Mouse (Mus musculus) bone marrow macrophage, adult 2 months (primary cell): ENCODE data around the gene Atp6v1e2. TPM values are rescaled to one million over a fixed set of nuclear protein-coding genes. Genes with fewer than 3 reads are reported as not detected.

Experiments
- H3K27ac ChIP-seq: 2 replicates; pipeline ENCODE4 v1.5.1; 2012; ENCODE audit warnings: low read depth, low read length; ENCODE audit not compliant: insufficient read depth
- H3K4me1 ChIP-seq: 2 replicates; pipeline ENCODE4 v1.6.1; 2012; ENCODE audit warnings: low read length; ENCODE audit not compliant: control insufficient read depth, insufficient read depth
- H3K4me3 ChIP-seq: 2 replicates; pipeline ENCODE4 v1.5.1; 2012; ENCODE audit warnings: mild to moderate bottlenecking, low read length, moderate library complexity; ENCODE audit not compliant: insufficient read depth
- CTCF ChIP-seq: IDR thresholded peaks from 2 replicates; pipeline ENCODE4 v1.5.1; 2012; ENCODE audit warnings: low read depth, mild to moderate bottlenecking, low read length, moderate library complexity
- POLR2A ChIP-seq: IDR thresholded peaks from 2 replicates; pipeline ENCODE4 v1.6.1; 2012; ENCODE audit warnings: mild to moderate bottlenecking, low read depth, low read length, borderline replicate concordance
- polyA plus RNA-seq: library from polyadenylated mRNA; stranded (reverse); fragments of >200 nt; gene quantifications from 2 replicates; pipeline ENCODE4 v1.2.4, GENCODE M21; 2012; ENCODE audit not compliant: missing spikeins, insufficient read depth, insufficient read length

Gene Atp6v1e2
- polyA plus RNA-seq, 1 experiment, result not detected

DNA sequence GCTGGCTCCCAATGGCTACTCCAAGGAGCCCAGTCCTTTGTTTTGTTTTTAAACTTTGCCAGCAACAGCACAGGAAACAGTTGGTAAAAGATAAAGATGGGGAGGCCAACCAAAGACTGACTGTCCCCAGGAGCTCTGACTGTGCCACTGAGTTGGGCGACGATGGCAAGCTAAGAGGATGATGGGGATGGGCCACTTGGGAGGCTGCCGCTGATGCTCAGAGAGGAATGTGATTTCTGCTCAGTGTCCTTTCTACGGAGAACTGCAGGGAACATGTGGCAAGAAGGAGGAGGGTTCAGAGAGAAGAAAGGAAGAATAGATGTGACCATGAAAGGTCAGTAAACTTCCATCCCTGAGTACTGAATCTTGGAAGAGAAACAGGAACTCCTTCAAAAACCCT is 52.5 kb downstream of the Atp6v1e2 start:
- no peaks in the 10 kb centered on the region for H3K4me1 ChIP-seq
- no peak overlapping the region for H3K4me3 ChIP-seq
- TF ChIP-seq CTCF (no peak), POLR2A (no peak)
- H3K27ac ChIP-seq, result no peak overlapping the region

Other genes with a start within 250 kb of the Atp6v1e2 start
- 0.74 and 1.1 TPM in 2 replicates for gene Epas1, start 194.2 kb downstream of the Atp6v1e2 start, polyA plus RNA-seq
- not detected in 2 replicates for gene Tmem247, start 30.5 kb downstream of the Atp6v1e2 start, polyA plus RNA-seq
- 45.7 and 50.2 TPM in 2 replicates for gene Rhoq, start 15.2 kb upstream of the Atp6v1e2 start, polyA plus RNA-seq
- gene Pigf, start 77.5 kb upstream of the Atp6v1e2 start, polyA plus RNA-seq, result 9.6 and 12.6 TPM in 2 replicates
- gene Cript, start 77.7 kb upstream of the Atp6v1e2 start, polyA plus RNA-seq, result 60.7 and 69.6 TPM in 2 replicates
- 19.6 and 20.4 TPM in 2 replicates for gene Socs5, start 159.8 kb upstream of the Atp6v1e2 start, polyA plus RNA-seq